Mouse (Mus musculus) lung, embryonic 16.5 days (tissue): ENCODE measurements around the gene Hspd1. TPM values are rescaled to one million over a fixed set of nuclear protein-coding genes. Genes with fewer than 3 reads are reported as not detected.
"Not testable (repeated sequence)": the region's sequence is repeated elsewhere in the genome, so short reads cannot be mapped to it uniquely, and the experiment has no call there.

Source experiments
- ATAC-seq: fragments of 200-750 bp; cut with Nextera tagmentation; 2 replicates; pipeline ENCODE4 v1.8.0; 2017; ENCODE audit warnings: low read depth, mild to moderate bottlenecking, moderate library complexity
- H3K27ac ChIP-seq: fragments of 300-500 bp; sonication (generic); 2 replicates; pipeline ENCODE4 v1.5.1; 2014; ENCODE audit warnings: mild to moderate bottlenecking, control low read depth, low read length
- H3K27me3 ChIP-seq: fragments of 300-500 bp; sonication (generic); 2 replicates; pipeline ENCODE4 v1.6.1; 2014; ENCODE audit warnings: low read depth, low read length, mixed read lengths; ENCODE audit not compliant: control insufficient read depth, insufficient read depth
- H3K36me3 ChIP-seq: fragments of 300-500 bp; sonication (generic); 2 replicates; pipeline ENCODE4 v1.6.1; 2014; ENCODE audit warnings: low read length; ENCODE audit not compliant: control insufficient read depth, insufficient read depth
- H3K4me1 ChIP-seq: fragments of 300-500 bp; sonication (generic); replicated peaks from 2 replicates; pipeline ENCODE4 v1.6.1; 2014; ENCODE audit warnings: low read length, mixed read lengths; ENCODE audit not compliant: control insufficient read depth, insufficient read depth
- H3K4me2 ChIP-seq: fragments of 300-500 bp; sonication (generic); 2 replicates; pipeline ENCODE4 v1.6.1; 2014; ENCODE audit warnings: low read depth, low read length, control low read depth
- H3K4me3 ChIP-seq: fragments of 300-500 bp; sonication (generic); 2 replicates; pipeline ENCODE4 v1.5.1; 2014; ENCODE audit warnings: mild to moderate bottlenecking, low read length, control low read depth
- H3K9ac ChIP-seq: fragments of 300-500 bp; sonication (generic); 2 replicates; pipeline ENCODE4 v1.6.1; 2014; ENCODE audit warnings: low read length, control low read depth
- H3K9me3 ChIP-seq: fragments of 300-500 bp; sonication (generic); 2 replicates; pipeline ENCODE4 v1.6.1; 2016; ENCODE audit warnings: low read length; ENCODE audit not compliant: control insufficient read depth
- WGBS: fragments of 180-500 bp; shearing (Covaris S2); extraction: QIAGEN DNeasy Blood & Tissue Kit; methylation state at CpG from one replicate; pipeline ENCODE4 v1.1.7; 2014; 5-methylcytosine and 5-hydroxymethylcytosine counted together
- polyA plus RNA-seq: library from polyadenylated mRNA; unstranded; fragments of >200 nt; fragmentation: Nextera tagmentation; extraction: Ambion mirVana; gene quantifications from 2 replicates; pipeline ENCODE4 v1.2.1, GENCODE M21; 2015

Gene Hspd1
- polyA plus RNA-seq, 1 experiment from 2014 or later: 283 TPM

DNA sequence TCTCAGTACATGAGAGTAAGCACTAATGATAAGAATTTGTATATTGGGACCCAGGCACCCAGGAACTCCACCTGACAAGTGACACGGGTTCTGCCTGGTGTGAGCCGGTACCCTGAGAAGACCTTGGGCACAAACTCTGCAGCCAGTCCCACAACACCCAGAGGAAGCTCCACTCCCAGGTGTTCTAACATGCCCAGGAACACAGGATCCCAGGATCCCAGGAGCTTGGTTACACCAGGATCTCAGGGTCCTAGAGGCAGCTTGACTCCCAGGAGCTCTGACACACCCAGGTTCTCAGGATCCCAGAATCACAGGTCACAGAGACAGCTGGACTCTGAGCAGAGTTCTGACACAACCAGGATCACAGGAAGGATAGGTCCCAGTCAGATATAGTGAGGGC, 36.1 kb upstream of the Hspd1 start:
- not testable (repeated sequence) for H3K4me3 ChIP-seq, H3K27me3 ChIP-seq, H3K9ac ChIP-seq, H3K36me3 ChIP-seq, H3K9me3 ChIP-seq, H3K4me1 ChIP-seq, H3K27ac ChIP-seq, ATAC-seq, H3K4me2 ChIP-seq
- 90% methylated on average over 2 of the region's 2 CpGs for WGBS

DNA sequence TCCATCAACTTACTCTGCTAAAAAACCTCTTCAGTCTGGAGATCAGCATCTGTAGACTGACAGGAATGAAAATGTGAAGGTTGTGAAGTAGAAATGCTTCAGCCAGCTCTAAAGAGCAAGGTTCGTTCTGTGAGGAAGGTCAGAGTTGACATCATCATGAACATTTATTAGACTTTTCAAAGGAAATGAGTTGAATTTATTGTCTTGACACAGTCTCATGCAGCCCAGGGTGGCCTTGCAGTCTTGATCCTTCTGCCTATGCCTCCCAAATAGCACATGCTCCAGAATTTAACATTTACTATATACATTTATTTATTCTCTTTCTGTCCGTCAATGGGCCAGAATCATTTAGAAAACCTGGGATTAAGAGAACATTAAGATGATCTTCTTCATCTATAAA, 35.5 kb upstream of the Hspd1 start:
- H3K27ac ChIP-seq: no peak overlapping the region
- H3K4me1 ChIP-seq: no peaks in the 10 kb centered on the region
- H3K36me3 ChIP-seq: no peaks in the 10 kb centered on the region
- no peaks in the 10 kb centered on the region for H3K27me3 ChIP-seq
- 0 out of 2 replicates have a peak, but pooled peaks cover 2% of the 10 kb centered on the region for H3K9me3 ChIP-seq
- ATAC-seq: no peak
- H3K9ac ChIP-seq: no peak overlapping the region
- H3K4me3 ChIP-seq: no peak overlapping the region
- H3K4me2 ChIP-seq: no peak overlapping the region
- 82% methylated on average over 2 of the region's 2 CpGs for WGBS

DNA sequence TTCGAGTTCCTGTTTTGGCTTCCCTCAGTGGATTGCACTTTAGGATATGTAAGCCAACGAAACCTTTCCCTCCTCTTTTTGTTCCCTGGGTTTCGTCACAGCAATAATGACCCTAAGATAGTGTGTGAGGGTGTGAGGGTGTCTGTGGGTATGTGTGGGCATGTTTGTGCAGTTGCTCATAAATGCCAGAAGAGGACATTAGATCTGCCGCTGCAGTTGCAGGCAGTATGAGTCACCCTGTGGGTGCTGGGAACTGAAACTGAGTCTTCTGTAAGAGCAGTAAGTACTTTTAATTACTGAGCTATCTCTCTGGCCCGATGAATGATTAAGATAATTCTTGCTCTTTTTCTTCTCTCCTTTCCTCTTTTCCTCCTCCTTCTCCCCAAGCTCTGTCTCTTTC, 35.0 kb upstream of the Hspd1 start:
- WGBS: 83% methylated on average over 5 of the region's 5 CpGs
- no peaks in the 10 kb centered on the region for H3K4me1 ChIP-seq

DNA sequence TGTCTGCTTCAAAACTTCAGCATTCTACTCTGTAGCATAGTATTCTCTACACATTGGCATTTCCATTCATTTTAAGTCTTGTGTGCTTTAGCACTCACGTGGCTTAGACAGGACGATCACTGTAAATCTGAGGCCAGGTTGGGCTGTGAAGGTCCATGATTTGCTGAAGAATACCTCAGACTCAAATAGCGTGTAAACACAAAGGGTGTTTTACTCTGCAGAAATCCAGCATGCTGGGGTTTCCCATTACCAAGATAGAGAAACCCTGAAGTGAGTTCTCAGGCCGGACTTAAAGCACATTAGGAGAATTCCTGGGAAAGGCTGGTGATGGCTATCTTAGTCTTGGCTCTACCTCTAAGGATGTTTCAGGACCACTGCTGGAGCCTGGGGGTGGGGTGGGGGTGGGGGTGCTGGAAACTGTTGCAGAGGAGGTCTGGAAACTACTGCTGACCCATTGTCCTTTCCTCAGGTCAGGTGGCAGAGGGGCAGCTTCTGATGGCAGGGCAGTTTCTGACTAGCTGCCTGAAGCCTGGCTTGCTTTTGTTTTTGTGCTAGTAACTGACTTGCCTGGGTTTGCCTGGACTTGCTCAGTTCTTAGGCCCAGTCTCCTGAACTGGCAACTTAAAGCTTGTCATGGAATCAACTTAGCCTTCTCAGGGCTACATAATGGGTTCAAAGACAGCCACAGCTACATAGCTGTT, 21.2 kb upstream of the Hspd1 start:
- no peak overlapping the region for H3K27ac ChIP-seq
- WGBS: 88% methylated on average over 4 of the region's 4 CpGs
- ATAC-seq: no peak

More for the DNA sequence above, 35.0 kb upstream of the Hspd1 start:
- Histone ChIP-seq H3K36me3 (no peaks in the 10 kb centered on the region), H3K27ac (no peak overlapping the region), H3K4me3 (no peak overlapping the region), H3K9me3 (0 out of 2 replicates have a peak, but pooled peaks cover 2% of the 10 kb centered on the region), H3K4me2 (no peak overlapping the region), H3K9ac (no peak overlapping the region), H3K27me3 (no peaks in the 10 kb centered on the region)
- ATAC-seq: no peak

DNA sequence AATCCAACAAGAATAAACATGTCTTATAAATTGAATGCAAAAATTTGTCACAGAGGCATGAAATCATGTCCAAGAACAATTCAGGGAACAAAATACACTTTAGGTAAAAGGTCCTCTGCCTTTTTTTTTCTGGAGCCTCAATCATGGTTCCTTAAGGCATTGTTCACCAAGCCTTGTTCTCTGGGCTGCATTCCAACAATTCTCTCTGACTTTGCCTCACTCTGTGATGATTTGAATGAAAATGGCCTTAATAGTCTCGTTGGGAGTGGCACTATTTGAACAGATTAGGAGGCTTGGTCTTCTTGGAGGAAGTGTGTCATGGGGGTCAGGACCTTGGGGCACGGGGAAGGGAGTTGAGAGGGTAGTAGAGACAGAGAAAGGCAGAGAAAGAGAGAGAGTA, 20.4 kb upstream of the Hspd1 start:
- Histone ChIP-seq H3K9me3 (no peaks in the 10 kb centered on the region), H3K27ac (no peak overlapping the region), H3K4me2 (no peak overlapping the region), H3K4me1 (no peaks in the 10 kb centered on the region), H3K9ac (no peak overlapping the region), H3K4me3 (no peak overlapping the region), H3K36me3 (no peaks in the 10 kb centered on the region), H3K27me3 (no peaks in the 10 kb centered on the region)
- WGBS: 49% methylated on average over 2 of the region's 2 CpGs
- ATAC-seq: no peak

More for the DNA sequence above, 21.2 kb upstream of the Hspd1 start:
- no peak overlapping the region for H3K9ac ChIP-seq
- no peaks in the 10 kb centered on the region for H3K4me1 ChIP-seq
- H3K9me3 ChIP-seq: no peaks in the 10 kb centered on the region
- H3K4me3 ChIP-seq: no peak overlapping the region
- no peaks in the 10 kb centered on the region for H3K36me3 ChIP-seq
- H3K27me3 ChIP-seq: no peaks in the 10 kb centered on the region
- no peak overlapping the region for H3K4me2 ChIP-seq

DNA sequence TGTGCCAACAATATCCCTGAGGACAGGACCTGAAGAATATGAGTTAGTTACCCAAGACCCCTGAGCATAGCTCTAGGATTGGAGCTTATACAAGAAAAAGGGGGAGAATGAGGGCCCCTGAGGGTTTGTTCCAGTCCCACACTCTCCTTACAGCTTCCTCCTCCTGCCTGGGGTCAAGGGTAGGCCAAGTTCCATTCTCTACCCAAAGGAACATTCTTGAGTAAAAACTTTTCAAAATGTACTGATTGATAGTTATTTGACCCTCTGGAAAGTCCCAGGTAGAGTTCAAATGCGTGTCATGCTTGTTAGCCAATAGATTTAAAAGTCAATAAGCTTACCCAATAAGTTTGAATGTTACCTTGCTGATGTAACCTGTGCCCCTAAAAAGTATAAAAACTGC, 19.6 kb upstream of the Hspd1 start:
- no peaks in the 10 kb centered on the region for H3K36me3 ChIP-seq
- no peak for ATAC-seq
- no peak overlapping the region for H3K9ac ChIP-seq
- H3K4me1 ChIP-seq: no peaks in the 10 kb centered on the region
- no peaks in the 10 kb centered on the region for H3K9me3 ChIP-seq
- H3K27me3 ChIP-seq: no peaks in the 10 kb centered on the region
- WGBS: 76% methylated on average over 1 of the region's 1 CpGs
- no peak overlapping the region for H3K4me3 ChIP-seq
- H3K27ac ChIP-seq: no peak overlapping the region
- no peak overlapping the region for H3K4me2 ChIP-seq

DNA sequence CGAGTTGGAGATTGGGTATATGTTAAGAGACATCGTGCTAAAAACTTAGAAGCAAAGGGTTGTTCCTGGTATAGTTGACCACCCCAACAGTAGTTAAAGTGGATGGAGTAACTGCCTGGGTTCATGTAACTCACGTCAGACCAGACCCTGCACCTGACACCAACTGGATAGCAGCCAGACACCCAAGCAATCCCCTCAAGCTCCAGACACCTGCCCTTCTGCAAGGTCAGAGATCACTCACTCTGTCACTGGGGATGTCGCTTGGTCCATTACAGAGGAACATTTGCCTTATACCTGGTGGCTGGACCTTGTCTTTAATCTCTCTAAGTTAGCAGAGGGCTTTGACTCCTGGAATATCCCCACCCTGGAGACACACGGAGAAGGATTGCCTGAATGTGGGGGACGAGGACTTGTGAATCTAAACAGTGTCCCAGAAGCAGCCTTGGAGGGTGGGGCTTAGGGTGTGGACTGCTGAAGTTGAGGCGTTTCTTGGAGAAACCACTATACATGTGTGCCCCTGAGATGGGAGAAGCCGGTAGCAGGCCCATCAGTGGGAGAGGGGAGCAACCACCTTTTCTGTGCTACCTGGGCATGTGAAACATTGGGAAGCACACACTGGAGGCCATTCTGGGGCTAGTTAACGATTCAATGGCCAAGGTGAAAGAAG, 19.0 kb upstream of the Hspd1 start:
- WGBS: 77% methylated on average over 9 of the region's 9 CpGs

DNA sequence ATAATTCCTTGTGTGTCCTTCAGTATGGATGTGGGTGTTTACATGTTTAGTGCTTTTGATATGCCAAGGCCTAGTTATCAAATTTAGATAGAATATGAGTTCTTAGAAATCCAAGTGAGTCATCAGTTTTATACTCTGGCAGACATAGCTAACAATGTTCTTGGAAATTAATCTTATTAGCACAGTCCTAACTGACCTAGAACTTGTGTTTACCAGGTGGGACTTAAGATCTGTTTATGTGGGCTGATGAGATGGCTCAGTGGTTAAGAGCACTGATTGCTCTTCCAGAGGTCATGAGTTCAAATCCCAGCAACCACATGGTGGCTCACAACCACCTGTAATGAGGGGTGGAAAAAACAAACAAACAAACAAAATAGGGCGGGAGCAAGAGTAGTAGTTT, 4.4 kb upstream of the Hspd1 start:
- no peak overlapping the region for H3K9ac ChIP-seq
- 63% methylated on average over 1 of the region's 1 CpGs for WGBS
- ATAC-seq: no peak
- H3K36me3 ChIP-seq: peaks cover 9% of the 10 kb centered on the region
- no peak overlapping the region for H3K27ac ChIP-seq
- H3K27me3 ChIP-seq: no peaks in the 10 kb centered on the region
- H3K9me3 ChIP-seq: no peaks in the 10 kb centered on the region
- no peak overlapping the region for H3K4me3 ChIP-seq
- H3K4me2 ChIP-seq: no peak overlapping the region
- peaks cover 12% of the 10 kb centered on the region for H3K4me1 ChIP-seq

More for the DNA sequence above, 19.0 kb upstream of the Hspd1 start:
- Histone ChIP-seq H3K4me3 (no peak overlapping the region), H3K9ac (no peak overlapping the region), H3K27ac (no peak overlapping the region), H3K27me3 (no peaks in the 10 kb centered on the region), H3K4me1 (no peaks in the 10 kb centered on the region), H3K36me3 (no peaks in the 10 kb centered on the region), H3K4me2 (no peak overlapping the region), H3K9me3 (no peaks in the 10 kb centered on the region)
- ATAC-seq: no peak

DNA sequence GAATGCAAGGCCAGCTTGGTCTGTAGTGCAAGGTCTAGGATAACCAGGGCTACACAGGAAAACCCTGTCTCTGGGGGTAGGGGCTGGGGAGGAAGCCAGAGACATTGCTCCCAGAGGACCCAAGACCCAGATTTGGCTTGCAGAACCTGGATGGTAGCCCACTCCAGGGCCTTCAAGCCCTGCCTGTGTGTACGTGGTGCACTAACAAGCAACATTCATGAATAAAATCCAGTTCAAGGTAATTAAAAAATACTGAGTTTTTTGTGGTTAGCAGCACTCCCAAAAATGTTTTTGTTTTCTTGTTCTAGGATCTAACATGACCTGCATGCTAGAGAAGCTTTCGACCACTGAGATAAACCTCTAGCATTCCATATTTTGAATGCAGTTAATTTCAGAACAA, 4.0 kb upstream of the Hspd1 start:
- WGBS: 84% methylated on average over 2 of the region's 2 CpGs
- H3K9me3 ChIP-seq: no peaks in the 10 kb centered on the region
- peaks cover 12% of the 10 kb centered on the region for H3K4me1 ChIP-seq
- no peak overlapping the region for H3K4me2 ChIP-seq
- no peak overlapping the region for H3K4me3 ChIP-seq
- ATAC-seq: no peak
- no peak overlapping the region for H3K9ac ChIP-seq
- no peak overlapping the region for H3K27ac ChIP-seq
- peaks cover 9% of the 10 kb centered on the region for H3K36me3 ChIP-seq
- H3K27me3 ChIP-seq: no peaks in the 10 kb centered on the region
